In the genomic region with DNA sequence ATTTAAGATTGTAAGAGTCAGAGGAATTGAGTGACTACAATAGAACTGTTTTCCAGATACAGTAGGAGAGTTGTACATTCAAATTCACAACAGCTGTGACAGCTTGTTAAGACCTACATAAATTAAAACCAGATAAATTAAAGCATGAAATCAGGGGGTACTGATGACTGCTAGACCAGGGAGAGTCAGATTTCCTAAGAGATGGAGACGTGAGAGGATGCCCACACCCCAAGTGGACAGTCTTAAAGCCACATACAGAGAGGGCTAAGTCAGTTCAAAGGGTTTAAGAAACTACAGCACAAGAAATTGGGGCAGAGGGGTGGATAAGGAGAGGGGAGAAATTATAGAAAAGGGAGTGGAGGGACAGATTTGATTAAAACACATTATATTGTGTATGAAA, we compare ENCODE assay signal across 31 mouse cellular contexts. TPM values are rescaled to one million over a fixed set of nuclear protein-coding genes. Genes with fewer than 3 reads are reported as not detected.
DNase-seq lines count a peak whose midpoint lies in the region; ATAC-seq and TF ChIP-seq lines count a peak whose summit lies in the region.
"Had no signal": no experiment of that assay in that cellular context is flagged by ENCODE, and none has a peak within 500 bp of the region (broad histone marks: within the 10 kb centered on the region; RNA-seq: fewer than 3 reads in every experiment).

No protein-coding gene starts in this region.

- no peak overlapping the region for H3K4me2 ChIP-seq in hindbrain, embryonic 11.5 days (replicated peaks; ENCODE audit: low read depth, low read length)
- no peak overlapping the region for H3K4me2 ChIP-seq in hindbrain, embryonic 14.5 days (replicated peaks)
- no peak overlapping the region for H3K4me2 ChIP-seq in midbrain, embryonic 12.5 days (replicated peaks)
- H3K4me2 ChIP-seq in midbrain, embryonic 16.5 days (ENCODE audit: low read length): no peak overlapping the region
- H3K4me2 ChIP-seq: embryonic facial prominence, embryonic 12.5 days; heart, embryonic 15.5 days; hindbrain, embryonic 15.5 days; limb, embryonic 13.5 days; liver, embryonic 13.5 days had no signal

- no peak for TF ChIP-seq CTCF in brain, embryonic 14.5 days (IDR thresholded peaks at IDR 0.05; ENCODE audit: borderline replicate concordance, extremely low read depth, insufficient read depth, insufficient read length)

- WGBS in hindbrain, embryonic 11.5 days: 42% methylated on average over 1 of the region's 1 CpGs
- WGBS in hindbrain, embryonic 14.5 days: 42% methylated on average over 1 of the region's 1 CpGs
- WGBS in midbrain, embryonic 12.5 days: 46% methylated on average over 1 of the region's 1 CpGs
- 33% methylated on average over 1 of the region's 1 CpGs for WGBS in midbrain, embryonic 16.5 days

- H3K4me1 ChIP-seq in hindbrain, embryonic 11.5 days (replicated peaks; ENCODE audit: control insufficient read depth, insufficient read depth, low read length): no peaks in the 10 kb centered on the region
- H3K4me1 ChIP-seq in hindbrain, embryonic 14.5 days (replicated peaks; ENCODE audit: control insufficient read depth, insufficient read depth, low read length): no peaks in the 10 kb centered on the region
- no peaks in the 10 kb centered on the region for H3K4me1 ChIP-seq in midbrain, embryonic 12.5 days
- H3K4me1 ChIP-seq in midbrain, embryonic 16.5 days (ENCODE audit: control insufficient read depth, insufficient read depth, low read length): no peaks in the 10 kb centered on the region
- H3K4me1 ChIP-seq: embryonic facial prominence, embryonic 12.5 days; heart, embryonic 15.5 days; hindbrain, embryonic 15.5 days; limb, embryonic 13.5 days; liver, embryonic 13.5 days; megakaryocyte, embryonic 14.5 days had no signal

- H3K4me3 ChIP-seq in hindbrain, embryonic 11.5 days (ENCODE audit: low read depth, low read length): no peak overlapping the region
- no peak overlapping the region for H3K4me3 ChIP-seq in hindbrain, embryonic 14.5 days (replicated peaks; ENCODE audit: low read length)
- H3K4me3 ChIP-seq in midbrain, embryonic 12.5 days: no peak overlapping the region
- H3K4me3 ChIP-seq in midbrain, embryonic 16.5 days (ENCODE audit: low read depth, low read length): no peak overlapping the region
- H3K4me3 ChIP-seq: embryonic facial prominence, embryonic 12.5 days; heart, embryonic 10.5 days; heart, embryonic 15.5 days; hindbrain, embryonic 15.5 days; limb, embryonic 13.5 days; liver, embryonic 13.5 days; megakaryocyte, embryonic 14.5 days had no signal

- no peak overlapping the region for H3K27ac ChIP-seq in hindbrain, embryonic 11.5 days (ENCODE audit: low read depth, low read length)
- no peak overlapping the region for H3K27ac ChIP-seq in hindbrain, embryonic 14.5 days
- no peak overlapping the region for H3K27ac ChIP-seq in midbrain, embryonic 12.5 days (replicated peaks)
- no peak overlapping the region for H3K27ac ChIP-seq in midbrain, embryonic 16.5 days (ENCODE audit: low read length)
- H3K27ac ChIP-seq: embryonic facial prominence, embryonic 12.5 days; heart, embryonic 10.5 days; heart, embryonic 15.5 days; hindbrain, embryonic 15.5 days; limb, embryonic 13.5 days; liver, embryonic 13.5 days had no signal

- H3K9me3 ChIP-seq in hindbrain, embryonic 11.5 days (ENCODE audit: control insufficient read depth, low read length): no peaks in the 10 kb centered on the region
- no peaks in the 10 kb centered on the region for H3K9me3 ChIP-seq in hindbrain, embryonic 14.5 days (ENCODE audit: control insufficient read depth, low read length)
- H3K9me3 ChIP-seq in midbrain, embryonic 12.5 days: no peaks in the 10 kb centered on the region
- no peaks in the 10 kb centered on the region for H3K9me3 ChIP-seq in midbrain, embryonic 16.5 days (replicated peaks; ENCODE audit: control insufficient read depth, low read length, poor library complexity, severe bottlenecking)
- H3K9me3 ChIP-seq: embryonic facial prominence, embryonic 12.5 days; G1E; heart, embryonic 10.5 days; heart, embryonic 15.5 days; hindbrain, embryonic 15.5 days; limb, embryonic 13.5 days; liver, embryonic 13.5 days had no signal

- peak; percentile 14 for DNase-seq in embryo, embryonic 10.5 days (ENCODE audit: low spot score)
- no peak for DNase-seq in embryo, embryonic 9.5 days (ENCODE audit: extremely low spot score)
- DNase-seq in hindbrain, embryonic 11.5 days (ENCODE audit: low spot score): no peak
- no peak for DNase-seq in hindbrain, embryonic 14.5 days (ENCODE audit: low spot score)
- DNase-seq in brain, embryonic 14.5 days (ENCODE audit: low read depth): peak; percentile 16
- DNase-seq: adrenal gland, postnatal 10 days; cerebellum, adult 11 months; cerebellum, adult 9-10 months; cerebellum, postnatal 36 days; gastrocnemius, postnatal 25 days; heart, adult 11 months; kidney, adult 11 months; kidney, postnatal 14 days; layer of hippocampus, adult 9-11 months; liver, embryonic 13.5 days; lung, adult 18-20 months; lung, postnatal 4 days; retina, postnatal 1 day; right cerebral cortex, postnatal 14 days; thymus, postnatal 4 days had no signal

- no peaks in the 10 kb centered on the region for H3K36me3 ChIP-seq in hindbrain, embryonic 11.5 days (ENCODE audit: control insufficient read depth, insufficient read depth, low read length)
- H3K36me3 ChIP-seq in hindbrain, embryonic 14.5 days (replicated peaks; ENCODE audit: control insufficient read depth, insufficient read depth): no peaks in the 10 kb centered on the region
- H3K36me3 ChIP-seq in midbrain, embryonic 12.5 days: no peaks in the 10 kb centered on the region
- no peaks in the 10 kb centered on the region for H3K36me3 ChIP-seq in midbrain, embryonic 16.5 days (ENCODE audit: control insufficient read depth, insufficient read depth, low read length)
- H3K36me3 ChIP-seq: embryonic facial prominence, embryonic 12.5 days; G1E; heart, embryonic 10.5 days; heart, embryonic 15.5 days; hindbrain, embryonic 15.5 days; limb, embryonic 13.5 days; liver, embryonic 13.5 days had no signal

- H3K27me3 ChIP-seq in hindbrain, embryonic 11.5 days (ENCODE audit: control insufficient read depth, insufficient read depth, low read length): no peaks in the 10 kb centered on the region
- no peaks in the 10 kb centered on the region for H3K27me3 ChIP-seq in hindbrain, embryonic 14.5 days (ENCODE audit: control insufficient read depth, insufficient read depth, low read length)
- H3K27me3 ChIP-seq in midbrain, embryonic 12.5 days: no peaks in the 10 kb centered on the region
- no peaks in the 10 kb centered on the region for H3K27me3 ChIP-seq in midbrain, embryonic 16.5 days (ENCODE audit: control insufficient read depth, insufficient read depth, low read depth, low read length)
- H3K27me3 ChIP-seq: embryonic facial prominence, embryonic 12.5 days; heart, embryonic 15.5 days; hindbrain, embryonic 15.5 days; limb, embryonic 13.5 days; liver, embryonic 13.5 days; megakaryocyte, embryonic 14.5 days had no signal

- no peak overlapping the region for H3K9ac ChIP-seq in hindbrain, embryonic 11.5 days (ENCODE audit: low read depth, low read length)
- H3K9ac ChIP-seq in hindbrain, embryonic 14.5 days: no peak overlapping the region
- H3K9ac ChIP-seq in midbrain, embryonic 12.5 days (replicated peaks): no peak overlapping the region
- H3K9ac ChIP-seq in midbrain, embryonic 16.5 days (ENCODE audit: low read depth, low read length): no peak overlapping the region
- H3K9ac ChIP-seq: embryonic facial prominence, embryonic 12.5 days; heart, embryonic 15.5 days; hindbrain, embryonic 15.5 days; limb, embryonic 13.5 days; liver, embryonic 13.5 days had no signal

- TF ChIP-seq POLR2A in brain, embryonic 14.5 days (IDR thresholded peaks at IDR 0.05; ENCODE audit: borderline replicate concordance, extremely low read depth, insufficient read depth, insufficient read length, poor library complexity, severe bottlenecking): no peak

- ATAC-seq in hindbrain, embryonic 11.5 days (ENCODE audit: low FRiP score): peak; percentile 65
- no peak for ATAC-seq in hindbrain, embryonic 14.5 days (ENCODE audit: low FRiP score)
- ATAC-seq in midbrain, embryonic 12.5 days (ENCODE audit: low FRiP score, low read depth): peak; percentile 42; the same call in 1 of the 2 replicates
- ATAC-seq in midbrain, embryonic 16.5 days: no peak
- ATAC-seq: inflammation-experienced regulatory T-cells, adult 6 months; lung, postnatal 0 days had no signal

RNA-seq across cellular contexts. Expression of a gene that starts 17.7 kb away (rescaled TPM):
- 0.40 and 0.48 TPM in 2 replicates for polyA plus RNA-seq in hindbrain, embryonic 11.5 days (2014; fragmentation: Nextera tagmentation; extraction: Ambion mirVana)
- polyA plus RNA-seq in hindbrain, embryonic 14.5 days (2014; fragmentation: Nextera tagmentation; extraction: Ambion mirVana): 8.2 and 10.3 TPM in 2 replicates
- 0.36 and 0.47 TPM in 2 replicates for polyA plus RNA-seq in midbrain, embryonic 12.5 days (2016; fragmentation: Nextera tagmentation; extraction: Ambion mirVana)
- polyA plus RNA-seq in midbrain, embryonic 16.5 days (2015; fragmentation: Nextera tagmentation; extraction: Ambion mirVana): 7.9 and 10.3 TPM in 2 replicates
- 2.1 and 3.4 TPM in 2 replicates for polyA plus RNA-seq in brain, embryonic 14.5 days (2012; rRNA removed)
- polyA plus RNA-seq: G1E; inflammation-experienced regulatory T-cells, adult 6 months had no signal

Comparison
In these comparisons a context has a peak if more than half of its experiments do, and no peak if none do; other contexts are left out.
1. DNase-seq: peak in embryo, embryonic 10.5 days (single experiment) and brain, embryonic 14.5 days (single experiment); none in embryo, embryonic 9.5 days (single experiment), hindbrain, embryonic 11.5 days (single experiment) and hindbrain, embryonic 14.5 days (single experiment).
2. ATAC-seq: peak in hindbrain, embryonic 11.5 days (single experiment) and midbrain, embryonic 12.5 days (single experiment); none in hindbrain, embryonic 14.5 days (single experiment) and midbrain, embryonic 16.5 days (single experiment).